Comparison of ENCODE assay signal across 19 mouse cellular contexts in the genomic region with DNA sequence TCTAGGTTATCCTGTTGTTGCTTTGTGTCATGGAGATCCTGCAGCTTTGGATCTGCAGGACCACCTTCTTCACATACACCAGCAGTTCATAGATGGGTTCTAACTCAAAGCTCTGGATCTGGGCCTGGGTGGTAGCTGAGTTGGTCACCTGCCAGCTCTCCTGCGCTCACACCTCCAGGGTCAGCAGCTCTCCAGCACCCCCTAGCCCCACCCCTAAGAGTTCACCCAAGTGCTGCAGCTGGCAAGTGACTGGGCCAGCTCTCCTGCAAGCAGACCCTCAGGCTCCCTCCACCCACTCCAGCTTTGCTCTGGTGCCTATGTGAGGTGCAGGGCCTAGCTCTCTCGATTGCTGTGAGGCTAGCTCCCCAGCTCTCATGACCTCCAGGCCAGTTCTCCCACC.
DNase-seq lines count a peak whose midpoint lies in the region; ATAC-seq and TF ChIP-seq lines count a peak whose summit lies in the region.
"Had no signal": no experiment of that assay in that cellular context is flagged by ENCODE, and none has a peak within 500 bp of the region (broad histone marks: within the 10 kb centered on the region; RNA-seq: fewer than 3 reads in every experiment).

No protein-coding gene starts in this region.

- TF ChIP-seq POLR2A in kidney, adult 2 months (IDR thresholded peaks at IDR 0.05; ENCODE audit: low read depth, low read length) = no peak

- no peaks in the 10 kb centered on the region for H3K36me3 ChIP-seq in kidney, adult 2 months (ENCODE audit: control insufficient read depth, insufficient read depth, low read length)
- H3K36me3 ChIP-seq: embryonic facial prominence, embryonic 13.5 days; heart, embryonic 13.5 days; hindbrain, embryonic 10.5 days; limb, embryonic 10.5 days; liver, embryonic 12.5 days; midbrain, embryonic 13.5 days; neural tube, embryonic 15.5 days had no signal

- H3K27me3 ChIP-seq in kidney, adult 2 months (replicated peaks; ENCODE audit: control insufficient read depth, insufficient read depth, low read length) = no peaks in the 10 kb centered on the region
- H3K27me3 ChIP-seq: embryonic facial prominence, embryonic 13.5 days; heart, embryonic 13.5 days; liver, embryonic 12.5 days; midbrain, embryonic 13.5 days; neural tube, embryonic 15.5 days had no signal

- no peaks in the 10 kb centered on the region for H3K4me1 ChIP-seq in kidney, adult 2 months (ENCODE audit: control insufficient read depth, insufficient read depth, low read length)
- H3K4me1 ChIP-seq: neural tube, embryonic 15.5 days had no signal

- no peak overlapping the region for H3K4me3 ChIP-seq in kidney, adult 2 months (ENCODE audit: insufficient read depth, low read depth, low read length)
- H3K4me3 ChIP-seq: embryonic facial prominence, embryonic 13.5 days; heart, embryonic 13.5 days; hindbrain, embryonic 10.5 days; limb, embryonic 10.5 days; liver, embryonic 12.5 days; midbrain, embryonic 13.5 days; myocyte; neural tube, embryonic 15.5 days had no signal

- WGBS in kidney, adult 2 months = 77% methylated on average over 2 of the region's 2 CpGs

- peak; percentile 9 to 30 for DNase-seq in cerebellum, postnatal 10 days
- DNase-seq in cerebellum, adult 18-20 months = no peak
- DNase-seq in kidney, postnatal 25 days = peak; percentile 11 to 40
- no peak for DNase-seq in kidney, adult 2 months
- DNase-seq in ovary, postnatal 36 days (ENCODE audit: low spot score) = peak; percentile 12
- no peak for DNase-seq in ovary, adult 18-20 months (ENCODE audit: low spot score)
- no peak for DNase-seq in layer of hippocampus, adult 18-20 months (ENCODE audit: low spot score in 2 of 2)
- DNase-seq: adrenal gland, postnatal 25 days; cerebellum, adult 2 months had no signal

- no peak for TF ChIP-seq CTCF in kidney, adult 2 months (conservative IDR thresholded peaks at IDR 0.05; ENCODE audit: insufficient read depth, insufficient read length, low read depth, low read length)

- H3K27ac ChIP-seq in kidney, adult 2 months (ENCODE audit: insufficient read depth, low read depth, low read length) = no peak overlapping the region
- H3K27ac ChIP-seq: embryonic facial prominence, embryonic 13.5 days; heart, embryonic 13.5 days; hindbrain, embryonic 10.5 days; limb, embryonic 10.5 days; liver, embryonic 12.5 days; midbrain, embryonic 13.5 days; neural tube, embryonic 15.5 days had no signal

- peak; percentile 31; the same call in 1 of the 2 replicates for ATAC-seq in monocyte, adult 5-6 weeks (replicated peaks; ENCODE audit: insufficient number of reproducible peaks, low FRiP score, low TSS enrichment, poor library complexity, severe bottlenecking)
- ATAC-seq: forebrain, embryonic 16.5 days; liver, embryonic 12.5 days; midbrain, embryonic 13.5 days had no signal

Comparison
In these comparisons a context has a peak if more than half of its experiments do, and no peak if none do; other contexts are left out.
1. DNase-seq: peak in cerebellum, postnatal 10 days (2 of 2), kidney, postnatal 25 days (2 of 2) and ovary, postnatal 36 days (single experiment); none in cerebellum, adult 18-20 months (0 of 2), kidney, adult 2 months (single experiment), ovary, adult 18-20 months (single experiment) and layer of hippocampus, adult 18-20 months (0 of 2).